Mouse (Mus musculus) frontal cortex, adult (tissue): Measurements from ENCODE around the gene Ripply3.
"Not testable (repeated sequence)": the region's sequence is repeated elsewhere in the genome, so short reads cannot be mapped to it uniquely, and the experiment has no call there.

Source experiments
- ATAC-seq: cut with Nextera tagmentation; 2 replicates; pipeline ENCODE4 v1.9.2; 2017; ENCODE audit warnings: mild to moderate bottlenecking, moderate library complexity, mixed read lengths; ENCODE audit not compliant: low TSS enrichment

Gene Ripply3

GRCm38 (mm10) chr16:94314626-94315025 lies 13.6 kb upstream of the Ripply3 start:
- ATAC-seq, result no peak

GRCm38 (mm10) chr16:94315215-94315614 lies 13.0 kb upstream of the Ripply3 start:
- no peak for ATAC-seq

- ATAC-seq, result no peak
Measured at GRCm38 (mm10) chr16:94317752-94318151, 10.5 kb upstream of the Ripply3 start.

GRCm38 (mm10) chr16:94320223-94320622 lies 8.0 kb upstream of the Ripply3 start:
- no peak for ATAC-seq

GRCm38 (mm10) chr16:94323681-94324080 lies 4.5 kb upstream of the Ripply3 start:
- no peak for ATAC-seq

GRCm38 (mm10) chr16:94326008-94326407 lies 2.2 kb upstream of the Ripply3 start:
- ATAC-seq, result no peak

- ATAC-seq, result no peak
Measured at GRCm38 (mm10) chr16:94328881-94329867, 954 bp downstream of the Ripply3 start.

- no peak for ATAC-seq
Measured at GRCm38 (mm10) chr16:94330429-94330828, 2.2 kb downstream of the Ripply3 start.

GRCm38 (mm10) chr16:94331233-94331885 lies 3.1 kb downstream of the Ripply3 start:
- ATAC-seq, result no peak

GRCm38 (mm10) chr16:94331886-94332252 lies 3.6 kb downstream of the Ripply3 start:
- peak; percentile 67 for ATAC-seq

GRCm38 (mm10) chr16:94335656-94336055 lies 7.4 kb downstream of the Ripply3 start:
- ATAC-seq, result no peak

GRCm38 (mm10) chr16:94339164-94340160 lies 11.2 kb downstream of the Ripply3 start:
- ATAC-seq, result not testable (repeated sequence)

- no peak for ATAC-seq
Measured at GRCm38 (mm10) chr16:94345733-94346132, 17.5 kb downstream of the Ripply3 start.

- no peak for ATAC-seq
Measured at GRCm38 (mm10) chr16:94347080-94347731, 19.0 kb downstream of the Ripply3 start.

GRCm38 (mm10) chr16:94348779-94349178 lies 20.6 kb downstream of the Ripply3 start:
- ATAC-seq, result no peak

GRCm38 (mm10) chr16:94349588-94350286 lies 21.5 kb downstream of the Ripply3 start:
- ATAC-seq, result peak; percentile 13; the same call in 1 of the 2 replicates

- ATAC-seq, result no peak
Measured at GRCm38 (mm10) chr16:94350287-94350677, 22.1 kb downstream of the Ripply3 start.

- peak; percentile 92 for ATAC-seq
Measured at GRCm38 (mm10) chr16:94354450-94354849, 26.2 kb downstream of the Ripply3 start.

- no peak for ATAC-seq
Measured at GRCm38 (mm10) chr16:94356046-94356445, 27.8 kb downstream of the Ripply3 start.

- ATAC-seq, result no peak
Measured at GRCm38 (mm10) chr16:94356776-94357494, 28.7 kb downstream of the Ripply3 start.
